Mouse (Mus musculus) lung, adult 2 months (tissue): ENCODE results near the gene Itpripl2.

Experiments used
- CTCF ChIP-seq: fragments of 200-500 bp; IDR thresholded peaks from 2 replicates; pipeline ENCODE4 v1.5.1; 2011; ENCODE audit warnings: mild to moderate bottlenecking, low read length, control low read depth; ENCODE audit not compliant: insufficient read depth
- POLR2A ChIP-seq: fragments of 200-500 bp; IDR thresholded peaks from 2 replicates; pipeline ENCODE4 v1.6.1; 2011; ENCODE audit warnings: low read depth, mild to moderate bottlenecking, control low read depth, low read length, borderline replicate concordance; ENCODE audit errors: extremely low read depth

- TF ChIP-seq CTCF (no peak), POLR2A (no peak)
These were observed 8.1 kb upstream of the Itpripl2 start for GRCm38 (mm10) chr7:118499784-118500435.
